Mouse (Mus musculus) left cerebral cortex, adult 9 months (tissue): ENCODE measurements at regions not wholly inside any gene's neighbourhood (a gene's known extent, or its start where the extent isn't known, plus 50 kb on each side); places are given as distances from the start of the nearest gene placed in this dataset.

ENCODE experiments used
- DNase-seq, 2 experiments: peaks; one replicate each; pipeline ENCODE4 v3.0.0; 2022; ENCODE audit warnings: low spot score in 2 of 2

DNA sequence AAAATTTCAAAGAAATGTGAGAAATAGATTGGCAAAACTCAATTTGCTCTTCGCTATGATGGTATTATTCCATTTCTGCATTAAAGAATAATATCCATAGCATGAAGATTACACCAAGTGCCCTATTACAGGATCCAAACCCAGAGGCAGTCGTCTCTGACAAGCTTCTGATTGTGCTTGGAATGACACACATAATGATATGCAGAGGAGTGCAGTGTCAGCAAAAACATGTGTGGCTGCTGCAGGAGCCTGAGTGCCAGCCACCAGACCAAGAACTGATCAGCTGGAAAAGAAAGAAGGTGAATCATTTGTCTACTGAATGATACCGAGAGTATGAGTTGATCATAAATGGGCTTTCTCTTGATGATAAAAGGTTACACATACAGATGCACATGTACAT, 137.3 kb downstream of the Il15 start:
- no peak for DNase-seq

DNA sequence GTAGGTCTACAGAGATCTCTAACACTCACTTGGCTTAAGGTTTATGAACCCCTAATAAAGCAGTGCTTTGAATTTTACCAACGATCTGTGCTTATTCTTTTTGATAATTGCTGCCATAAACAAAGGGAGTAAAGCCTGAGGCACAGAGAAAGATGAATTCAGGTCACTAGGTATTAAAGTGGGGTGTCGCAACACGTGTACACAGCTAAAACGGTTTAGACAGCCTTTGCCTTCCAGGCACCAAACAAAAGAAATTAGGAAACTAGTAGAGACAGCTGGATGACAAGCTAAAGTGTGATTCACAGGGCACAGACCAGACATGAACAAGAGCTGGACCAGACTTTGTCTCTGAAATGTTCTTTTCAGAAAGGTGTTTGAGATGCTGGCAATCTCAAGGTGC, 140.8 kb downstream of the Il15 start:
- DNase-seq, result no peak

DNA sequence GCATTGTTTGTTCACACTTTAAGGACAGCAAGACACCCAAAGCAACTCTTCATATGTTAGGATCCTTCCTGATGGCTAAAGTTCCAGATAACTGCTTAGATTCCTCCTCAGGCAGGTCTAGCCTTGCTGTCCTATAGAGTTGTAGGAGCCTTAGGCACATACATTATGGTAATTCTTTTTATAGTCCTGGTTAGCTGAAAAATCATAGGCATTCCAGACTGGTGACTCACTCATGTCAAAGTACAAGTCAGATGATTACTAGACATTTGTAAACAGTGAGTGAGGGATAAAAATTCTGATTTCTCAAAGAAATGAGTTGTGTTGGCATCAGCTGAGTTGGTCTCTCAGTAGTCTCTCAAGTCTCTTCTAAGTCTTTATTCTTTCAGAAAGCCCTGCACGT, 142.4 kb downstream of the Il15 start:
- DNase-seq, result no peak

DNA sequence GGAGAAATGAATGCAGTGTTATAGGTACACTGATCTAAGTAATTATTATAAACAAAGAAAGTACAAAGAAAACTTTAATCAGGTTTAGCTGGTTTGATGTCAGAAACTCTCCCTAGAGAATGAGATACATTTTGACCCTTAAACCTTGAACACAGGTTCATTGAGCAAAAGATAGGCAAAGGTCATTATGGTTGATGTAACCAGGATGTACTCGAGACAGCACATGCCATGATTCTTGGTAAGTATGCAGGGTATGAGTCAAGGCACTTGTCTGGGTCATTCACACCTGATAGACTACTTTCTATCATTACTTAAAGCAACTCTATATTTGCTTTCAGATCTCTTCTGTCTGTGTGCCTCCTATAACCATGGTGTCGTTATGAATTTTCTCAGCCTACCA, 147.2 kb downstream of the Il15 start:
- no peak for DNase-seq

DNA sequence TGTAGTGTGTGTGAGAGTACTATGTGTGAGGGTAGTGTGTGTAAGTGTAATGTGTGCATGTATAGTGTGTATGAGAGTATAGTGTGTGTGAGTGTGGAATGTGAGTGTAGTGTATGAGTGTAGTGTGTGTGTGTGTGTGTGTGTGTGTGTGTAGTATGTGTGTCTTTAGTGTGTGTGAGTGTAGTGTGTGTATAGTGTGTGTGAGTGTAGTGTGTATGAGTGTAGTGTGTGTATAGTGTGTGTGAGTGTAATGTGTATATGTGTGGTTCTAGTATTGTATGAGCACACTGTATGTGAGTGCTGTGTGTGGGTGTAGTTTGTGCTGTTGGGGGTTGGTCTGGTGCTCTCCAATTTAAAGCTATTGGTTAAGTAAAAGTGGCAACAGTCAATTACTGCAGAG, 150.6 kb downstream of the Il15 start:
- no peak for DNase-seq

DNA sequence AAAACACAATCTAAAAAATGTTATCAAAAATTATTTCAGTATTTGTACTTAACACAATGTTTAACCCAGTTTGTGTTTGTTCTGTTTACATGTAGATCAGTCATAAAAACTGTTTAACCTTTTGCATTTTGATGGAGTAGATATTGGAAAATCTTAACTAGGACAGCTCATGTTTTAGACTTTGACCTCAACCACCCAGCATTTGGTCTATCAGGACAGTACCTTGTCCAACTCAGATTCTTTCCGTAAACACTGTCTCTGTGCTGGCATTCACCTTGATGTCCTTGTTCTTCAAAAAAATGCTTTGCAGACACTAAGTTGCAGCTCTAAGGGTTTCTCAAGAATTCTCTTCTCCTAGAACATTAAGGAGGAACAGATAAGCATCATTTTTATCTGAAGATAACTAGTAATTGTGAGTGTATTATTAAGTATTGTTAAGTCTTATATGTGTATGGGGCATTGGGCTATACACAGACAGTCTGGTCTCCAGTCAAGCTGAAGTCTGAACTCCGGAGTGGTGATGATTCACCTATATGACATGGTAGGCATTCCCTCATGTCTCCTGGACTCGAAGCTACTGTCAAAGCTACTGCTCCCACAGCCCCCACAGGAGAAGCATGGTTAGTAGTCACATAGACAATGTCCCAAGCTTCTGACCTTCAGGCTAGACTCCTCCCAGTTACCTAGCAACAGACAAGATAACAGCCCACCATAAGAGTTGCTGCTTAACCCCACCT, 153.0 kb downstream of the Il15 start:
- DNase-seq, result no peak

DNA sequence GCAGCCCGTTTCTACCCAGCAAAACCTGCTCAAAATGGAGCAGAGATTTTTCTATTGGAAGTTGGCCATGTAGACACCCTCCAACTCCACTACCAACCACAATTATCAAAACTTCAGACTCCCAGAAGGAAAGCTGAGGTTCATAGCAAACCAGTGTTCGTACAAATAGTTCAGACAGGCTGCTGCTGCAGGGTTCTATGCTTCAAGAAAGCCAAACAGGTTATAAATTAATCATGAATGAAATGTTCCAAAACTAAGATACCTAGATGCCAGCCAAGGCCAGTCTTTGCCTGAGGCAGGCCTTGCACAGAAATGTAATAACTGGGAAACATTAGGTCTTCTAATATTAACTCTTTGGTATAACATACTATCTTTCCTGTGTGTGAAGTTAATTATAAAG, 158.9 kb downstream of the Il15 start:
- no peak for DNase-seq

DNA sequence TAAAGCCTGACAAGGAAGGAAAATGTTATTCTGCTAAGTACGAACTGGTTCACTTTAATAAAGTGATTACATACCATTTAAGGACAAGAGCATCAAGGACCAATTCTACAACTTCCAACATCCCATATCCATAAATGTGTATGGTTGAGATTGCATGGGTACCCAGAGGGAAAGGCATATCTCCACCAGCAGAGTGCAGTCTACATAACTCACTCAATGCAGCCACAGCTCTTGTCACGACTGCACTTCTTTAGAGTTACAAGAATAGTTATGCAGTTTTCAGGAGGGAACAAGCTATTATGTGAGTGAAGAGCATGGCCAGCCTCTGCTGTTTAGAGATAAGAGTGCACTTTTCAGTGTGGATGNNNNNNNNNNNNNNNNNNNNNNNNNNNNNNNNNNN, 173.1 kb downstream of the Il15 start:
- no peak for DNase-seq

DNA sequence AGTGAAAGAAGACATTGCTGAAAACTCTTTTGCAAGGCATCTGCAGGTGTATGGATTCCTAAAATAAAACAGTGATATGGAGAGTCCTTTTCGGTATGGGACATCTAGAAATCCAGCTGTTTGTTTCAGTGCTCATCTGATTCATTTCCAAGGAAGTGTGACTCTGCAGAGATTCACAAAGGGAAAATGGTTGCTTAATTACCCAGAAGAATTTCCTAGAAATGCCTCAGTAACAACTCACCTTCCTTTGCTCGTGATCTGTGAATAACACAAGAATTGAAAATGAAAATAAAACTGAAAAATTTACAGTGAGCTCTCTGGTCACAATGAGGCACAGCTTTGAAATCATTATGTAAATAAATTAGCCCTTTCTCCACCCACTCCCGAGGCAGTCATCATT, 201.3 kb downstream of the Il15 start:
- DNase-seq, result no peak

DNA sequence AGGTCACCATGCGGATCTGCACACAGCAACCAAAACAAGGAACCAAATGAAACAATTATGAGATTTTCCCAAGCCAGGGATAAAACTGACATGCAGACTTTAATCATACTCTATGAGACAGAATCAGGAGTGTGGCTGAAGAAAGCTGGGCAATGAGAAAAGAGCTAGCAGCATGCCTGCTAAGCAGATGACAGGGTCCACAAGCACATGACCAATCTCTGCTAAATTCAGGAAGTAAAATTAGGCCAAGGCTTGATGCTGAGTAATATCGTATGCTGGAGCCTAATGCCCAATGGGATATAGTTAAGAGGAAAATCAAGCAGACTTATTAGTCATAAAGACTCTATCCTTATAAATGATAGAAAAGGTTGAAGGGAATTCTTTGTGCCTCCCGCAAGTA, 202.8 kb downstream of the Il15 start:
- no peak for DNase-seq

DNA sequence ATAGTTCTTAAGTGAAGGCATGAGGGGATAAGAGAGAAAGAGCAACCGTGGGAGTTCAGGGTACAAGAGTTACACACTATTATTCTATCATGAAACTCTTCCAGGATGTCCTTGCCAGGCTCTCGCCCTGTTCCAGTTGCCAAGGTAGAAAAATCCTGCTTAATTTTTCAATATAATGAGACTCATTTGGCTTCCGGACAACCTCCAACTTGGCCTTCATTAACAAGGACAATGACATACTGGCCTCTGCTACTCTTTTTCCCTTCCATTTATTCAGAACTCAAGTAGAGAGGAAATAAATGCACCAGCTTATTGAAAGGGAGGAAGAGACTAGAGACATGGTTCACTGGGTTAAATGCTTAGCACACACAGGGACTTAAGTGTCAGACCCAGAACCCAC, 206.5 kb downstream of the Il15 start:
- DNase-seq, result peak; percentile 6 to 14

DNA sequence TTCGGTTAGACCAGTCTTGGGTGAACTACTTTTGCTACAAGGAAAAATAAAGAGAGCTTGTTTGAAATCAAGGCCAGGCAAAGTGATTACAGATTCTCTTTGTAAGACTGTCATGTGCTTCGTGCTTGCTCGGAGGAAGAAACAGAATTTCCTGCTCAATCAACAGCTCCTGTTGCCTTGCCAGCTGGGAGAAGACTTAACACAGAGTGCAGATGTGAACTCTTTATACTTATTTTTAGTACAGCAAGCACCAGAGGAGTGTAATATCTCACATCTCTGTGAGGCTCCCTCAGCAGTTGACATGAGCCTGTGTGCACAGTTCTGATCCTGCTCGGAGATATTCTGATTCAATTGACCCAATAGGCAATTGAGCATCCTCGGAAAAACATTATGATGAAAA, 207.9 kb downstream of the Il15 start:
- DNase-seq, result peak; percentile 4 to 7

DNA sequence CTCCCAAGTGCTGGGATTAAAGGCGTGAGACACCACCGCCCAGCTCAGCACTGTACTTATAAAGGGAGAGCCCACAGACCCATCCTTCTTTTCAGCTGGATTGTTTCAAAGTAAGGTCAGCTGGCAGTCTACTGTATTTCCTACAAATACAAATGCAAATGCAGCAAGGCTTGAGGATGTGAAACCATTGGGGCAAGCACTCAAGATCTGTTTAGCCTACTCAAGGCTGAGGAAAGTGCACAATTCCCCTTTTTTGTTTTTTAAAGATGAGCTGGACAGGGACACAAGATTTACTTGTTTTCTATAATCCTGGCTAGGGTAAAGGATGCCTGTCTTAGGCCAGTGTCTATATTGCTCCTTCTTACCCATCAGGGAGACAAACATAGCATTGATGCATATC, 212.0 kb downstream of the Il15 start:
- DNase-seq, result no peak

DNA sequence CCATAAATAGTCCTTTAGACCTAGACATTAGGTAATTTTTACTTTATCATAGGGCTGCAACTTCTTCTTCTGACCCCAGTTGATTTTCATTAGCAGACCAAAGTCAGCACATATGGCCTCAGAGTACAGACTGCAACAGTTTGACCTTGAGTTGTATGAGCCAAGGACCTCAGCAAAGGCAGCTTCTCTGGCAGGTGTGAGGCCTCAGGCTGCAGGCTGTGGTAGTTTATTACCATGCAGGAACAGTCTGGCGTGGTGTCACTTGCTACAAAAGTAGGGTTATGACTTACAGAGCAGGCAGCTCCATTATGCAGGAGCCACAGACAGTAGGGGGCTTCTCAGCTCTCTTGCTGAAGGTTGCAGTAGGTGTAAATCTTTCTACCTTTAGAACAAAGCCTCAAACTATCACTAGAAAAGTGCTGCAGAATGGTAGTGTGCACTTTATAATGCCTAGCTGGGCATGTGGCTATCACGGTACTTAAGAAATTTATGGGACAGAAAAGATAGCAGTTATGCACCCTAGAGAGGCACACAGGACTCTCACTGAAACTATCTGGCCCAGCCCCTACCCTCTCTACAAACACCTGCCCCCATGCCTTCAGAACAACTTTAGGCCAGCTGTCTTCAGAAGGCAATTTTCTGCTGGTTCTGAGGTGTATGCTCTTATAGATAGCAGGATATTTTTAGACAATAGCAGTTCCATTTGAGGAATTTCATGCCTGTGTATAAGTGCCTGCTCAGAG, 215.7 kb downstream of the Il15 start:
- no peak for DNase-seq

DNA sequence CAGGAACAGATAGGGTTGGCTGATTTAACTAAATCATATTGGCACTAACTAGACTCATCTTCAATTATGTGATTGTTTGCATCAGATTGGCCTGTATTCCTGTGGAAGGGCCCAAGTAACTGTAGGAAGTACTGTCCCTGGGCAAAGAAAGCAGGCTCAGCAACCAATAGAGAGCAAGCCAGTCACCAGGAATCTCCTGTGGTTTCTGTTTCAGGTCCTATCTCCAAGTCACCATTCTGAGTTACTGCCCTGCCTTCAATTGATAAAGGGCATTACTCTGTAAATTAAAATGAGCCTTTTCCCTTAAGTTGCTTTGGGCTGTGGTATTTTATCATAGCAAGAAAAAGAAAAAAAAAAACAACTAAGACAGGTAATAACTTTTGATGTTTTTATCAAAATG, 219.0 kb downstream of the Il15 start:
- no peak for DNase-seq
